Mouse (Mus musculus) small intestine, adult 2 months (tissue): ENCODE data around the gene Slc25a47. TPM values are rescaled to one million over a fixed set of nuclear protein-coding genes. Genes with fewer than 3 reads are reported as not detected.

Experiments
- H3K27ac ChIP-seq: fragments of 200-500 bp; 2 replicates; pipeline ENCODE4 v1.5.1; 2012; ENCODE audit warnings: low read depth, low read length, control low read depth, inconsistent platforms; ENCODE audit not compliant: insufficient read depth
- H3K27me3 ChIP-seq: fragments of 200-500 bp; 2 replicates; pipeline ENCODE4 v1.6.1; 2012; ENCODE audit warnings: mild to moderate bottlenecking, moderate library complexity, low read length, inconsistent platforms; ENCODE audit not compliant: control insufficient read depth, insufficient read depth
- H3K36me3 ChIP-seq: fragments of 200-500 bp; 2 replicates; pipeline ENCODE4 v1.6.1; 2012; ENCODE audit warnings: mild to moderate bottlenecking, low read length, control low read depth, inconsistent platforms; ENCODE audit not compliant: control insufficient read depth, insufficient read depth
- H3K4me1 ChIP-seq: fragments of 200-500 bp; 2 replicates; pipeline ENCODE4 v1.6.1; 2012; ENCODE audit warnings: low read length, inconsistent platforms, mixed read lengths; ENCODE audit not compliant: control insufficient read depth, insufficient read depth, insufficient read length
- H3K4me3 ChIP-seq: fragments of 200-500 bp; 2 replicates; pipeline ENCODE4 v1.5.1; 2012; ENCODE audit warnings: low read depth, mild to moderate bottlenecking, control low read depth, inconsistent platforms, low read length, moderate library complexity
- CTCF ChIP-seq: fragments of 200-500 bp; IDR thresholded peaks from 2 replicates; pipeline ENCODE4 v1.5.1; 2012; ENCODE audit warnings: low read depth, mild to moderate bottlenecking, control low read depth, inconsistent platforms, low read length, moderate library complexity, mixed read lengths; ENCODE audit not compliant: insufficient replicate concordance, insufficient read length; ENCODE audit errors: extremely low read depth
- POLR2A ChIP-seq: fragments of 200-500 bp; IDR thresholded peaks from 2 replicates; pipeline ENCODE4 v1.6.1; 2012; ENCODE audit warnings: low read depth, mild to moderate bottlenecking, control low read depth, inconsistent platforms, low read length, moderate library complexity
- WGBS: fragments of 180-500 bp; shearing (Covaris S2); methylation state at CpG from one replicate; pipeline ENCODE4 v1.1.7; 2018; 5-methylcytosine and 5-hydroxymethylcytosine counted together
- polyA plus RNA-seq: library from polyadenylated mRNA; depleted of rRNA; stranded (reverse); fragments of >200 nt; gene quantifications from 2 replicates; pipeline ENCODE4 v1.2.3, GENCODE M21; 2012

Gene Slc25a47
- polyA plus RNA-seq, 1 experiment, result 7.9 TPM

- 2% methylated on average over 9 of the region's 9 CpGs for WGBS
- Histone ChIP-seq H3K27me3 (no peaks in the 10 kb centered on the region), H3K36me3 (0 out of 2 replicates have a peak, but pooled peaks cover 2% of the 10 kb centered on the region), H3K27ac (peak overlapping the region; percentile 77), H3K4me3 (peak overlapping the region; percentile 84; the same call in 1 of the 2 replicates), H3K4me1 (peaks cover 4% of the 10 kb centered on the region; the same call in 1 of the 2 replicates)
- TF ChIP-seq POLR2A, result no peak
- TF ChIP-seq CTCF, result no peak
These were observed 40.8 kb upstream of the Slc25a47 start for GRCm38 (mm10) chr12:108794979-108795537.

GRCm38 (mm10) chr12:108801613-108802012, 34.2 kb upstream of the Slc25a47 start:
- 64% methylated on average over 2 of the region's 2 CpGs for WGBS
- Histone ChIP-seq H3K4me3 (no peak overlapping the region), H3K36me3 (peaks cover 4% of the 10 kb centered on the region), H3K27ac (no peak overlapping the region), H3K4me1 (peaks cover 6% of the 10 kb centered on the region; the same call in 1 of the 2 replicates), H3K27me3 (no peaks in the 10 kb centered on the region)
- TF ChIP-seq POLR2A (no peak), CTCF (no peak)

DNA sequence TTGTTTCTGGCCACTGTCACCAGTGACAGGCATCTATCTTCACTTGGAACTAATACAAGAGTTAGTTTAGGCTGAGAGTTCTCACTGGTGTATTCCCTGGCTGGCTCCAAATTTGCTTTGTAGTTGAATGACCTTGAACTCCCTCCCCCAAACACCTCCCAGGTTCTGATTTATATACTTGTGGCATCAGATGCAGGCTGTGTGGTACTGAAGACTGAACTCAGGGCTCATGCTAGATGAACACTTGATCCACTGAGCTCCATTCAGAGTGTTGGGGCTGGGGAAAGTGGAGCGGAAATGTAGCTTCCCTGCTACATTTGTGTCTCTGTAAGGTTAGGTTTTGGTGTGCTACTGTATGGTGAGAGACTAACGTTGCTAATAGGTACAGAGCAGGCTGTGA, 31.5 kb upstream of the Slc25a47 start:
- TF ChIP-seq POLR2A (no peak), CTCF (no peak)
- no peak overlapping the region for H3K27ac ChIP-seq
- no peaks in the 10 kb centered on the region for H3K27me3 ChIP-seq
- peaks cover 6% of the 10 kb centered on the region; the same call in 1 of the 2 replicates for H3K4me1 ChIP-seq
- H3K36me3 ChIP-seq, result peaks cover 9% of the 10 kb centered on the region
- no peak overlapping the region for H3K4me3 ChIP-seq
- 74% methylated on average over 2 of the region's 2 CpGs for WGBS

- TF ChIP-seq POLR2A (no peak), CTCF (no peak)
- Histone ChIP-seq H3K4me3 (no peak overlapping the region), H3K4me1 (peaks cover 2% of the 10 kb centered on the region; the same call in 1 of the 2 replicates), H3K27me3 (no peaks in the 10 kb centered on the region), H3K27ac (no peak overlapping the region), H3K36me3 (peaks cover 9% of the 10 kb centered on the region)
- WGBS, result 55% methylated on average over 2 of the region's 2 CpGs
These were observed 27.4 kb upstream of the Slc25a47 start for GRCm38 (mm10) chr12:108808465-108808864.

GRCm38 (mm10) chr12:108809771-108810170, 26.1 kb upstream of the Slc25a47 start:
- H3K36me3 ChIP-seq, result peaks cover 17% of the 10 kb centered on the region
- WGBS, result 26% methylated on average over 1 of the region's 1 CpGs
- no peak overlapping the region for H3K27ac ChIP-seq
- peaks cover 2% of the 10 kb centered on the region; the same call in 1 of the 2 replicates for H3K4me1 ChIP-seq
- no peak for TF ChIP-seq POLR2A
- no peak for TF ChIP-seq CTCF
- no peak overlapping the region for H3K4me3 ChIP-seq
- H3K27me3 ChIP-seq, result no peaks in the 10 kb centered on the region

- Histone ChIP-seq H3K27ac (no peak overlapping the region), H3K4me3 (no peak overlapping the region), H3K27me3 (no peaks in the 10 kb centered on the region), H3K36me3 (peaks cover 21% of the 10 kb centered on the region), H3K4me1 (peaks cover 2% of the 10 kb centered on the region; the same call in 1 of the 2 replicates)
- TF ChIP-seq POLR2A (no peak), CTCF (no peak)
- 48% methylated on average over 7 of the region's 7 CpGs for WGBS
These were observed 25.5 kb upstream of the Slc25a47 start for GRCm38 (mm10) chr12:108810309-108810708.

DNA sequence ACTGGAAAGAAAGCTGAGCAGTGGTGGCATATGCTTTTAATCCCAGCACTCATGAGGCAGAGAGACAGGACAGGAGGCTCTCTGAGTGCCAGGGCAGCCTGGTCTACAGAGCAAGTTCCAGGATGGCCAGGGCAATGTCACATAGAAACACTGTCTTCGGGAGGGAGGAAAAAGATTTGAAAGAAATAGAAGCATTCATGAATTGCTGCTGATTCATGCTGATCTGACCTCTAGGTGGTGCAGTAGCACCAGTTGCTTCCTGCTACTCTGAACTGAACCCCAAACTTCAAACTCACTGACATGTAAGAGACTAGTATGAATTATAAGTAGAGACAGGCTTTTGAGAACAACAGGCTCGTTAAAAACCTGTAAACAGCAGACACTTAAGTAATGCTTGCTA, 24.7 kb upstream of the Slc25a47 start:
- no peak for TF ChIP-seq POLR2A
- peak; percentile 22; the same call in 1 of the 2 replicates for TF ChIP-seq CTCF
- Histone ChIP-seq H3K27ac (no peak overlapping the region), H3K4me1 (peaks cover 2% of the 10 kb centered on the region; the same call in 1 of the 2 replicates), H3K4me3 (no peak overlapping the region), H3K36me3 (peaks cover 23% of the 10 kb centered on the region), H3K27me3 (no peaks in the 10 kb centered on the region)
- WGBS, result 19% methylated on average over 2 of the region's 2 CpGs
